Mouse (Mus musculus) liver, adult 2 months (tissue): ENCODE data around the gene Tmprss6.

ENCODE experiments used
- CTCF ChIP-seq: fragments of 200-500 bp; IDR thresholded peaks from 2 replicates; pipeline ENCODE4 v1.5.1; 2011; ENCODE audit warnings: low read depth, low read length, control low read depth
- POLR2A ChIP-seq: fragments of 200-500 bp; IDR thresholded peaks from 2 replicates; pipeline ENCODE4 v1.6.1; 2011; ENCODE audit warnings: low read length, control low read depth; ENCODE audit not compliant: insufficient read depth; ENCODE audit errors: extremely low read depth

GRCm38 (mm10) chr15:78422046-78422956 lies 46.1 kb downstream of the Tmprss6 start:
- TF ChIP-seq POLR2A (no peak), CTCF (peak; percentile 89)
